Mouse (Mus musculus) embryonic fibroblast, embryonic 13.5 days (primary cell): ENCODE measurements at regions not wholly inside any gene's neighbourhood (a gene's known extent, or its start where the extent isn't known, plus 50 kb on each side); places are given as distances from the start of the nearest gene placed in this dataset.

Experiments used
- CTCF ChIP-seq: IDR thresholded peaks from 2 replicates; pipeline ENCODE4 v1.5.1; 2011; ENCODE audit warnings: mild to moderate bottlenecking, control low read depth, low read length, moderate library complexity, borderline replicate concordance; ENCODE audit not compliant: insufficient read depth
- POLR2A ChIP-seq: IDR thresholded peaks from 2 replicates; pipeline ENCODE4 v1.6.1; 2011; ENCODE audit warnings: low read depth, mild to moderate bottlenecking, control low read depth, low read length, moderate library complexity

DNA sequence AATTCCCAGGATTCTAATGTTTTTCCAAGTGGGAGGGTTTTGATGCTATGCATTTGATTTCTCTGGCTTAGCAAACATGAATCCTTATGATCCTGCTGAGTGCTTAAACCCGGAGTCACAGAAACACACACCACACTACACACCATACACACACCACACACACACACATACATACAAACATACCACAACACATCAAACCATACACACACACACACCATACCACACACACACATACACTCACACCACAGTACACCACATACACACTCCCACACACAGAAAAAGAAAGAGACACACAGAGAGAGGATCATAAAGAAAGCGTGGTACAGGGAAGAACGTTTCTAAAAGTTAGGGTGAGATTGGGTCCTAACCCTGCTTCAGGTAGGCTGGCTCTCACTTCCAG, 171.1 kb upstream of the Hmga2 start:
- no peak for TF ChIP-seq CTCF
- TF ChIP-seq POLR2A: peak; percentile 45
